Mouse (Mus musculus) c-Kit-positive CD71-positive TER-119-positive erythroid progenitor cells, embryonic 14.5 days (primary cell): ENCODE results near the gene Jsrp1.
A peak's percentile ranks its signal among the peaks of the same experiment; 100 is the strongest.

Experiments used
- DNase-seq: peaks from one replicate; pipeline ENCODE4 v3.0.0-alpha.2; 2013; ENCODE audit warnings: low spot score

The Jsrp1 gene

DNA sequence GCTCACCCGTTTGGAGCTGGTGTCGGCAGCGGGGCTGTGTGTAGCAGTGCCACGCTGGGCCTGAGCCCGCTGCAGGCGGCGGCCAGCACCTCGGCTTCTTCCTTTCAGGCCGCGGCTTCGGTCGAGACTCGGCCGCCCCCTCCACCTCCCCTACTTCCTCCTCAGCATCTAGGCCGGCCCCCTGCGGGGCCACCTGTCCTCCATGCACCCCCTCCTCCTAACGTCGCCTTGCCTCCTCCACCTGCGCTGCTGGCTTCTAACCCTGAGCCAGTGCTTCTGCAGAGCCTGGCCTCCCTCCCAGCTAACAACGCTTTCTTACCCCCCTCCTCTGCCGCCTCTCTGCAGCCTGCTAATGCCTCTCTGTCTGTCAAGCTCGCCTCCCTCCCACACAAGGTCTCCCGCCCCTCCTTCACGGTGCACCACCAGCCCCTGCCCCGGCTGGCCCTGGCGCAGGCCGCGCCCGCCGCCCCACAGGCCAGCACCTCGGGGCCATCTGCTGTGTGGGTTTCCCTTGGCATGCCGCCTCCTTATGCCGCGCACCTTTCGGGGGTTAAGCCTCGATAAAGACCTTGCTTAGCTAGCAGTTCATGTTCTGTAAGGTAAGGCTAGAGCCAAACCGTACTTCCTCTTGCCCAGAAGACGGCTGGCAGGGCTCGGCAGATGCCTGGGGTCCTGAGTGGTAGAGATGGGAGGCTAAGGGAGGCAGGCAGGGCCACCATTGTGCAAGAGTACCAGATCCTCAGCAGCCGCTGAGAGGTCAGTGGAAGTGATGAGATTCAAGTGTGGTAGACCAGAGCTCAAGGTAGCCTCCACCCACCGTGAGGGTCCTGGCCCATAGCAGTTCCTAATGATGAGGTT lies 20.9 kb downstream of the Jsrp1 start:
- no peak for DNase-seq

DNA sequence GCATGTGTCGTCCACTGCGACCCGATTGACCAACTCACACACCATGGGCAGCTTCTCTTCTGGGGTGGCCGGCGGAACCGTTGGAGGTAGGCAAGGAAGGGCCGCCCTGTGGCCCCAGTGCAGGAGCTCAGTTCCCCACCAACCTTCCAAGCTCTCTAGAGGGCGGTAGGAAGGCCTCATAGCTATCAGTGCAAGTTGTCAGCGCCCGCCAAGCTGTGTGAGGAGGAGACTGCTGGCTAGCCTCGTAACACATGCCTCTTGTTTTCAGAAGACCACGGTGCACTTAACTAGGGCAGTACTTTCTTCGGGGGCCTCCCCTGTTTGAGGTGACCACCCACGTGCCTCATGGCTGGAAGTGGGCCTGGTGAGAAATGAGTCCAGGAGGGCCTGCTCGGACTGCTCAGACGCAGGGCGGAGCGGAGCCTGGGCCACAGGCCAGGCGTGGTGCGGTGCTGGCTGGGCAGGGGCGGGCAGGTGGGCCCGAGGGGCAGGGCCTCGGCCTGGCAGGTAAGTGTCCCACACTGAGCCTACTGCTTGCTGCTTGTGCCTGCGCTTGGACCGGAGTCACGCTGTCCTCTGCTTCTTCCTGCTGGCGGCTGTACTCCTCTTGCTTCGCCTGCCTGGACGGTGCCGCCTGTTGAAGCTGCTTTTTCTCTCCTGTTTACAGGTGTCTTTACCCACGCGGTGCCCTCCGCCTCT lies 21.7 kb downstream of the Jsrp1 start:
- no peak for DNase-seq

DNA sequence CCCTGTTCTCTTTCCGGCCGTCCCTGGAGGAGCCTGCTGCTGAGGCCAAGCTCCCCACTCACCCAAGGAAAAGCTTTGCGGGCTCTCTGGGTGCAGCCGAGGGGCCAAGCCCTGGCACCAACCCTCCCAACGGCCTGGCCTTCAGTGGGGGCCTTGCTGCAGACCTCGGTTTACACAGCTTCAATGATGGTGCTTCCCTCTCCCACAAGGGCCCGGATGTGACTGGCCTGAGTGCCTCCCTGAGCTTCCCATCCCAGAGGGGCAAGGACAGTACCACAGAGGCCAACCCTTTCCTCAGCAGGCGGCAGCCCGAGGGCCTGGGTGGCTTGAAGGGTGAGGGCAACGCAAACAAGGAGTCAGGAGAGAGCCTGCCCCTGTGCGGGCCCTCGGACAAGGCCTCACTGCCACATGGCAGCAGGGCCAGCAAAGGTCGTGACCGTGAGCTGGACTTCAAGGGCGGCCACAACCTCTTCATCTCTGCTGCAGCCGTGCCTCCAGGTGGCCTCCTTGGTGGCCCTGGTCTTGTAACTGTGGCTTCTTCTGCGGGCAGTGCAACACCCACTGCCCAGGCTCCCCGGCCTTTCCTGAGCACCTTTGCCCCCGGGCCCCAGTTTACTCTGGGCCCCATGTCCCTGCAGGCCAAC lies 22.4 kb downstream of the Jsrp1 start:
- DNase-seq: no peak

DNA sequence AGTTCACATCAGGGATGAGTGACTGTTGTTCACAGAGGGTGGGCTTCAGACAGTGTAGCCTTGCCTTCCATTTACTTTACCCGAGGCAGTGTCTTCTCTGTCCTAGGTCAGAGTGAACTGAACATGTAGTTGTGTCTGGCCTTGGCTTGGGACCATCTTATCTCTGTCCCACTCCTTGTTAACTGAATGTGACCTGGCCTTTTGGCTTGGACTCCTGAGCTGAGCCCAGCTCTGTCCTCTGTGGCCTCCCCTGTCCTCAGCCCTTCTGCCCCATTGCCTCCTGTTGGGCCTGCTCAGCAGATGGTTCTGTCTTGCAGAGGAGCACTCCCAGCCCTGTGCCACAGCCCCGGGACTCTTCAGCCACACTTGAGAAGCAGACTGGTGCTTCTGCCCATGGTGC lies 25.8 kb downstream of the Jsrp1 start:
- no peak for DNase-seq

DNA sequence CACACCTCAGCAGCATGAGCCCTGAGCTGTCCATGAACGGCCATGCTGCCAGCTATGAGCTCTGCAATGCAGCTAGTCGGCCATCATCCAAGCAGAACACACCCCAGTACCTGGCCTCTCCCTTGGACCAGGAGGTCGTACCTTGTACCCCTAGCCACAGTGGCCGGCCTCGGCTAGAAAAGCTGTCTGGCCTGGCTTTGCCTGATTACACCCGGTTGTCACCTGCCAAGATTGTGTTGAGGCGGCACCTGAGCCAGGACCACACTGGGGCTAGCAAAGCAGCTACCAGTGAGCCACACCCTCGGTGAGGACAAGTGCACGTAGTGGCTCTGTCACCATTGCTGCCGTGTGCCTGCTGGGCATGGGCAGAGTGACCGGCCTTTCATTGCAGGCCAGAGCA lies 27.3 kb downstream of the Jsrp1 start:
- no peak for DNase-seq

DNA sequence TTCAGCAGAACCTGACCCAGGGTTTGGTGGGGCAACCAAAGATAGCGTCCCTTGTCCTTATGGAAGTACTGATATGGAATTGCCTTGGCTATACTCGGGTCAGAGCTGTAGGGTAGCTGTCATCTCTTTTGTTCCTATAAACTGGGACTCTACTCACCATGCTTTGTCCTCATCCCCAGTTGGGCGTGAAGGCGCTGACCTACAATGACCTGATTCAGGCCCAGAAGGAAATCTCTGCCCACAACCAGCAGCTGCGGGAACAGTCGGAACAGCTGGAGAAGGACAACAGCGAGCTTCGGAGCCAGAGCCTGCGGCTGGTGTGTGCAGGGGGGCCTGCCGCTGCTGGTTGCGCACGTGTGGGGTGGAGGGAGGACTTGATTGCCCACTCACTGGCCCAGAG lies 28.4 kb downstream of the Jsrp1 start:
- no peak for DNase-seq

DNA sequence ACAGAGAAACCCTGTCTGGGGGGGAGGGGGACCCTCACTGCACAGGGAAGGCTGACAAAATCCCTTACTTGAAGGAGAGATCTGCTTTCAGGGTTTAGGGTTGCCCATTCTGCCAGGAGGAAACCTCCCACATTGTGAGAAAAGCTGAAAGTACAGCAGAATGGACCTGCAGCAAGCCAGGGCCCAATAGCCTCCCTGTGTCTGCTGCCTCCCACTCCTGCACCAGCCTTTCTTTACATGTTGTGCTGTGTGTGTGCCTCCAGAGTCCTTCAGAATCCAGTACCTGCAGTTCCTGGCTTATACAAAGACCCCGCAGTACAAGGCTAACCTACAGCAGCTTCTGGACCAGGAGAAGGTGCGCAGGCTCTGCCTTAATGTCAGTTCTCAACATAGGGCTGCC lies 29.0 kb downstream of the Jsrp1 start:
- no peak for DNase-seq

DNA sequence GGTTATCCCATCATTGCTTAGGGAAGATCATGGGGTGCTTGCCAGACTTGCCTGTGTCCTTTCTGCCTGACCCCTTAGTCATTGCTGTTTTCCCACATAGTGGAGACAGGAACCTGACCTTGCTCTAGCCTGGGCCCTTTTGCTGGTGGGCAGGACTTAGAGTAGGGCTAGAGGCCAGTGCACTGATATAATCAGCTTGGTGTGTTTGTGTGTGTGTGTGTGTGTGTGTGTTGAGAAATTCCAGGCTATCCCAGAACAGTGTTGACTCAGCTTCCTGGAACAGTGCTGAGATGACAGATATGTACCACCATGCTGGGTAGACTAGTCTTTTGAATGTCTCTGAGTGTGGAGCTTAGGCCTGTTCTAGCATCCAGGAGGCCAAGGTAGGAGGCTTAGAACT lies 33.7 kb downstream of the Jsrp1 start:
- DNase-seq: no peak

DNA sequence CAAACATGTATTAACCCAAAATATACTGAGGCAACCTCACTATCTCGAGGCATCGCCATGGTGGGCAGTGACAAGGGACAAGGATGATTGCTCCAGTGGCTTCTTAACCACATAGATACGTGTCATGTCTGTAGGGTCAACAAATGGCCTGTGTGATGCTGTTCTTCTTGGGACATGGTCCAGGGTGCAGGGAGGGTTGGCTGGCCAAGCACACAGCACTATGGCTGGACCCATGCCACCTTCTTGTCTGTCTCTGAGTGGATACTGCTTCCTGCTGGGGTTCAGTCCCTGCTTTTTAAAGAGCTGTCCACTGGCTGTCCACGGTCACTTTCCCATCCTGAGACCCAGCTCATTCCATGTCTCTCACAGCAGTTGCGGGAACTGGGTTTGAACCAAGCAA lies 36.2 kb downstream of the Jsrp1 start:
- DNase-seq: no peak

DNA sequence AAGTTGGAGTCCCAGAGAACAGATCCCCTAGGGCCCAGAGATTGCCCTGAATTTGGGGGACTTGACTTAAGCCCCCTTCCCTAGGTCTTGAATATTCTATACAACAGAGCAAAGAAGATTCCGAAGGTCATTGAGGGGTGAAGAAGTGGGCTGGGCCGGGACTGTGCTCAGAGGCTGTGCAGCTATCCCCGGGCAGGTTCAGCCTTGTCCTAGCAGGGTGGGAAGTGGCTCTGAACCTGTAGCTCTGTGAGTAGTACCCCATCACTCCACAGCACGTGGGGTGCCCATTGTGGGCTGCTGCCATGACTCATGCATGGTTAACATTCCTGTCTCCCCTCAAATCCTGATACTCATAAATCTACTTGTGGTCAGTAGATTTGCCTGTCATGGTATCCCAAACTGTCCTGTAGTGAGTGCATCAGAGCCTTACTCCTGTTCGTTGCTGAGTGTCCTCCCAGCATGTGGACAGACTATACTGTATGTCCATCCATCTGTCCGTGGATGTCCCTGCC lies 36.9 kb downstream of the Jsrp1 start:
- DNase-seq: no peak

DNA sequence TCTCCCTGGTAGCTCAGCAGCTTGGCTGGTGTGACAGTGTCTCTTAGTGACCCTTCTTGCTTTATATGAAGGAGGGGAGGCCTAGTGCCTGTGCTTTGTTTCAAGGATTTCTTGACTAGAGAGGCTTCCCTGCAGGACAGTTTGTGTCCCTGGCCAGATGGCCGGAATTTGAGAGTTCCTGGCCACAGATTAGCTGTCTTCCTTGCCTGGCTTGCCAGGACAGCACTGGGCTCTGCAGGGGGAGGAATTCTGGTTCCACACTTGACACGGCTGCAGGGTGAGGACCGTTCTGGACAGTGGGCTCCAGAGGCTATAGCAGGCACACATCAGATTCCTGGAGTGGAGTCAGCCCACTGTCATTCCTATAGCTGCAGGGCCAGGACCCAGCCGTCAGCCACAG lies 37.6 kb downstream of the Jsrp1 start:
- no peak for DNase-seq

DNA sequence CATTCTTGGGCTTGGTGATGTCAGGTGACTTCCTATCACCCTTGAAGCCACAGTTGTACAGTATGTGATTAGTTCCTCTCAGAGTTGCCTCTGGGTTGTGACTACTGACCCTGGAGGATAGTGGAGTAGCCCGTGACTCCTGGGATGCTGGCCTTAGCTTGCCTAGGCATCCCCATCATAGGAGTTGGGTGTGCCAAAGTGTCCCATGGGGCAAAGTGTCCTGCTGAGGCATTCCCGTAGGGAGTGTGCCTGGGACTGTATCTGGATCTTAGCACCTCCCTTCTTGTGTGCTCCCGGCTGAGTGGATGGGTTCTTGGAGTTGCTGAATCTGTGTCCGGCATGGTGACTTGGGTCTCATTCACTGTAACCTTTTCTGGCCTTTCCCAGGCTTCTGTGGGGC lies 38.3 kb downstream of the Jsrp1 start:
- no peak for DNase-seq

DNA sequence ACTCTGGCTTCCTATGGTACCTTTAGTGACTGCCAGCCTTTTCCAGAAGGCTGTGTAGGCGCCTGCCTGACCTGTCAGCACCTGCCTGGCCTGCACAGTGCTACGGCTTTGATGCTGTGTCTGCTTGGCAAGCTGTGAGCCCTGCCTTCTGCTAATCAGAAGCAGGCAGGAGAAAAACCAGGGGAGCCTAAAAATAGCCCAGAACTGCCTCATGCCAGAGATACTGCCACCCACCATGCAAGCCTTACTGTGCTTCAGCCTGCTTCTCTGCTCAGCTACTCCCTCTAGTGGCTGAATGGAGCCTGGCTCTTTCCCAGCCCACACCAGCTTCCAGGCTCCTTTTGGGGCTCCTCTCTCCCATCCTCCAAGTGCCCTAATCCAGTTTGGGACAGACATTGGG lies 38.7 kb downstream of the Jsrp1 start:
- peak; percentile 78 for DNase-seq

DNA sequence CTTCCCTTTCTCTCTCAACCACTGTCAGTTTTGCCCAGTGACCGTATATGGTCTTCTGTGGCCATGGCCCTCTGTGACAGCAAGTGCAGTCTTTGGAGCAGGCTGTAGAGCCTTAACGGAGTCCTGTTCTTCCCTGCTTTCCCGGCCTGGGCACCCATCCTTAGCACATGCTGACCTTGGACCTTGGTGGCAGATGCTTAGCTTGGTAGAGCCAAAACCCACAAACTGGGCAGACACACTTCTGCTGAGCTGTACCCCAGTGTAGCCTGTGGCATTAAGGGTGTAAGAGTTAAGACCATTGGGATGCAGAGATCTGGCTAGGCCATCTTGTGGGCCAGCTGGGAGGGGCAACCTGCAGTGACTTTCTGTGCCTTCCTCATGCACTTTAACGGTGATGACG lies 39.5 kb downstream of the Jsrp1 start:
- no peak for DNase-seq

DNA sequence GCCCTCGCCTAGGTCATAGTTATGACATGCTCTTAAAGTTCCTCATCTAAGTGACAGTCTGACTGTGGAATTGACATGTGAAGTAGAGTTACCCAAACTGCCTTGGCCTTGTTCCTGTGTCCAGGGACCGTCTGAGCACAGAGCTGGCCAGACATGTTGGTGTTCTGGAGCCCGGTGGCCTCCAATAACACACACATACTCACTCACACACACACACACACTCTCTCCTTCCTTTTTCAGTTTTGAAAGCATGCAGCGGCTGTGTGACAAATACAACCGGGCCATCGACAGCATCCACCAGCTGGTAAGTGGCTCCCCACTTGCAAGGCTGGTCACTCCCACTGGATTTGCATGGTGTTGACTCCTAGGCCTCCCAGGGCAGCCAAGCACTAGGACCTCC lies 44.9 kb downstream of the Jsrp1 start:
- no peak for DNase-seq

DNA sequence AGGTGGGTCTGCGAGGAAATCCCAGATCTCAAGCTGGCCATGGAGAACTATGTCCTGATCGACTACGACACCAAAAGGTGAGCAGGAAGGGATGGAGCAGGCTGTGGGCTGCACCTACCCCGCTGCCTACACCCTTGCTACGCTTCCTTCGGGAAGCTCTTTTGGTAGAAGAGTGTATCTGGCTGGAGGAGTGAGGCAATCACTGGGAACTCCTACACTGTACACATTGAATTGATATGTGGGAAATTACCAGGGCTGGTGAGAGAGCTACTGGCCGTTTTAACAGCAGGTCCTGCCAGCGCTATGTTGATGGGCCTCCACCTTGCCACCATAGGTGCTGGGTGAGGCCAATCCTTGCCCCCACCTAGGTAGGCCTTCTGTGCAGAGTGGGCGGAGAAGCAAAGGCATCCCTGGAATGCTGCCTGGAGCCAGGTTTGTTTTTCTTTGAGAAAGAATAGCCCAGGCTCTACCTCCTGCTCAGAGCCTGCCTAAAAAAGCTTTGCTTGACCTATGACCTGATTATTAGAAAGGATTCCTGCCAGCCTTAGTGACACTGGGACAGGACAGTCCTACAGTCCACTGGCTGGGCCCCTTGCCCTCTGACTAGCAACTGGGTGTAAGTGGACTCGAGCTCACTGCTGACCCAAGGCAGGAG lies 47.0 kb downstream of the Jsrp1 start:
- no peak for DNase-seq

DNA sequence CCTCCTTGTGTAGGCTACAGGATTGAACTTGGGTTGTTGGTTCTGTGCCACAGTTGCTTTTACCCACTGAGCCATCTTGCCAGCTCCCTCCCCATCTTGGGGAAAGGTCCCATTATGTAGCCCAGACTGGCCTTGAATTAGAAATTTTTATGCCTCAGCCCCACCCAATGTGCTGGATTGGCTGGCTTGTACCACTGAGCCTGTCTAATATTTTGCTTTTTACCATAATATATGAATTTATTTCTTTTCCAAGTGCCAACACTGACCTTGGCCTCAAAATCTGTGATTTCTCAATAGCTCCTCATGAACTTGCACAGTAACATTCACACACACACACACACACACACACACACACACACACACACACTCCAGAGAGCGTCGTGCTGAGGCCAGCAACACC lies 47.6 kb downstream of the Jsrp1 start:
- no peak for DNase-seq

DNA sequence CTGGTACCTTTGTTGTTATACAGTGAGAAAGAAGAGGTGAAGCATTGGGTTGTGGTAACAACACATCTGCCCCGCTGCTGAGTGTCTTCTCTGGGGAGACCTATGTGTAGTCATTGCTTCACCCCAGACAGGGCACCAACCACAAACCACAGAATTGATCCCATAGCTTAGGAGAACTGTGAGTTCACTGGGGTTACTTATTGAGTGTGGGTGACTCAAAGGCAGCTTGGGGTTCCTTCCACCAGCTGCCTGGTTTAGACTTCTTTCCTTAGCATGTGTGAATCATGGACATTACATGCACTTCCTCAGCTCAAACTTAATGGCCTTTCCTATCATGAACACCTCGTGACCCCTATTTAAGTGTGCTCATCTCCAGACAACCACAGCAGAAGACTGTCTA lies 49.8 kb downstream of the Jsrp1 start:
- DNase-seq: no peak

DNA sequence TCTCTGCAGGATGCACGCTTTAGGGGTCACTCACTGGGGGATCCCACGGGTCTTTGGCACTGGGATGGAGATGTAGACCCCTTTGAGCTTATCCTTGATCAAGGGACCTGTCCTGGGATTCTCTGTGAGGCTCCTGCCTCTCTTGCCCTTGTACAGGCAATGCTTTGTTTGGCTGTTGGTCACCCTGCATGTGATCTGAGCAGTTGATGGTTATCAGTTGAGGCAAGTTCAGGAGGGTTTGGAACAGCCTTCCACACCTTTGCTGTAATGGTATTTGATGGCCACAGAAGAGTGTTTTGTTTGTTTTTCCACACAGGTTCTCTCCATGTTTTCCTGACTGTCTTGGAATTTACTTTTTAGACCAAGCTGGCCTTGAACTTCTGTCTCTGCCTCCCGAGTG lies 51.5 kb downstream of the Jsrp1 start:
- DNase-seq: no peak

DNA sequence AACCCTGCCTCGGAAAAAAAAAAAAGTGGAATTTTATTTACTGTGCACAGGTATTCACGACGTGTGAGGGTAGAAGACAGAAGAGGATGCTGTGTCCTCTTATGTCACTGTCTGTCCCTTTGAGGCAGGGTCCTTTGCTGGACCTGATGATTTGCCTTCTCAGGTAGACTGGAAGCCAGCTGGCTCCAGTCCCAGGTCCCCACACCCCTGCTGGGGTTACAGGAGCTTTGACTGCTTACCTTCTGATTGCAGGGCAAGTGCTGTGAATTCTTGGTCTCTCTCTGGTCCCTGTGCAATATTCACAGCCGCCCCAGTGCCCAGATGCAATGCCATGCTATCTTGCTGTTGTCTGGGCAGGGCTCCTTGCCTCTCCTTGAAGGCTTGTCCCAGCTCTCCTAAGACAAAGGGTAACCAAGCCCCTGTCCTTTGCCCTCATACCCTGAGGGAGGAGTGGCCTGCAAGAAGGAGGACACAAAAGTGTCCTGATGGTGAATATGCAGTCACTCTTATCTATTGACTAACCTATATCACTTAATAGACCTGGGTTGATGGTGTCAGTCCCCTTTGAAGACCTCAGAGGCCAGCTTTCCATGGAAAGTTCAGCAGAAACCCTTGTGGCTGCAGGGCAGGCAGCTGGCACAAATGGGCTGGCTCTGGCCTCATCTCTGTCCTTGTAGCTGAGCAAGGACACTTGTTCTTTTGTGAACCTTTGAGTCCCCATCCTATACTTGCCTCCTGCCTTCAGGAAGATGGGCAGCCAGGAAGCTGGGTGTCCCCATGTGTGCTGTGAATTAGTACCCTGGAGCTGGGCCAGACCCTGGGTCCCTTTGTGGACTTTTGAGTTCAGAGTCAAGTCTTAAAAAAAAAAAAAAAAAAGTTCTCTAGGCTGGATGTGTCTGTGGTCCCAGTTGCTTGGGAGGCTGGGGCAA lies 52.4 kb downstream of the Jsrp1 start:
- DNase-seq: no peak

DNA sequence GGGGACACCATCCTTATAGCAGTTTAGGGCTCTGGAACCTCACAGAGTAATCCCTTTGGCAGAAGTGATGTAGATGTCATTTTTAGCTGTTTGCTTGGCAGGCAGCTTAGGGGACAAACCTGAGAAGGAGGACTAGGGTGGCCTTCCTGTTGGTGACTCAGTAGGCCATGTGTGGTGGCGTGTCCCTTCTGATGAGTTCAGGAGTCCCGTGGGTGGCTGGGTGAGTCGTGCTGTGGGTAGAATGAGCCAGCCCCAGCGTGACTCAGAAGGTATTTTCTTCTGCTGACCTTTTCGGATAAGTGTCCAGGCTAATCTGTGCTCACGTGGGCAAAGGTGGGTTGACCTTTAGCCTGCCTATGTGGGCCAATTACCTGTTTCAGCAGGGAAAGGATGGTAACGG lies 54.6 kb downstream of the Jsrp1 start:
- no peak for DNase-seq
